Mouse (Mus musculus) heart, postnatal 0 days (tissue): ENCODE results near the gene Bmf. TPM values are rescaled to one million over a fixed set of nuclear protein-coding genes. Genes with fewer than 3 reads are reported as not detected.

Experiments used
- ATAC-seq: fragments of 200-750 bp; cut with Nextera tagmentation; 2 replicates; pipeline ENCODE4 v1.8.0; 2017; ENCODE audit warnings: low read depth, moderate number of reproducible peaks, moderate library complexity; ENCODE audit not compliant: insufficient read depth
- DNase-seq: peaks from one replicate; pipeline ENCODE4 v3.0.0-alpha.2; 2016; ENCODE audit warnings: low spot score
- H3K27ac ChIP-seq: fragments of 300-500 bp; sonication (generic); 2 replicates; pipeline ENCODE4 v1.5.1; 2014; ENCODE audit warnings: low read depth, mild to moderate bottlenecking
- H3K27me3 ChIP-seq: fragments of 300-500 bp; sonication (generic); 2 replicates; pipeline ENCODE4 v1.6.1; 2014; ENCODE audit warnings: low read length, mixed read lengths; ENCODE audit not compliant: control insufficient read depth, insufficient read depth
- H3K36me3 ChIP-seq: fragments of 300-500 bp; sonication (generic); replicated peaks from 2 replicates; pipeline ENCODE4 v1.6.1; 2014; ENCODE audit warnings: low read length, mixed read lengths; ENCODE audit not compliant: control insufficient read depth, insufficient read depth
- H3K4me1 ChIP-seq: fragments of 300-500 bp; sonication (generic); 2 replicates; pipeline ENCODE4 v1.6.1; 2014; ENCODE audit warnings: antibody characterized with exemption; ENCODE audit not compliant: control insufficient read depth, insufficient read depth
- H3K4me2 ChIP-seq: fragments of 300-500 bp; sonication (generic); 2 replicates; pipeline ENCODE4 v1.6.1; 2014; ENCODE audit warnings: low read depth, mild to moderate bottlenecking, low read length, moderate library complexity
- H3K4me3 ChIP-seq: fragments of 300-500 bp; sonication (generic); 2 replicates; pipeline ENCODE4 v1.5.1; 2014; ENCODE audit warnings: low read depth, low read length
- H3K9ac ChIP-seq: fragments of 300-500 bp; sonication (generic); replicated peaks from 2 replicates; pipeline ENCODE4 v1.6.1; 2014; ENCODE audit warnings: low read depth, low read length, mixed read lengths
- H3K9me3 ChIP-seq: fragments of 300-500 bp; sonication (generic); replicated peaks from 2 replicates; pipeline ENCODE4 v1.6.1; 2016; ENCODE audit warnings: low read length; ENCODE audit not compliant: control insufficient read depth
- CTCF ChIP-seq: IDR thresholded peaks from 2 replicates; pipeline ENCODE4 v1.5.1; 2016; ENCODE audit warnings: antibody characterized with exemption, control low read depth, low read depth
- EP300 ChIP-seq: IDR thresholded peaks from 2 replicates; pipeline ENCODE4 v1.6.1; 2016; ENCODE audit warnings: antibody characterized with exemption, low read depth
- WGBS: fragments of 180-500 bp; shearing (Covaris S2); extraction: QIAGEN DNeasy Blood & Tissue Kit; methylation state at CpG from one replicate; pipeline ENCODE4 v1.1.7; 2014; 5-methylcytosine and 5-hydroxymethylcytosine counted together
- polyA plus RNA-seq: library from polyadenylated mRNA; unstranded; fragments of >200 nt; fragmentation: Nextera tagmentation; extraction: Ambion mirVana; gene quantifications from 2 replicates; pipeline ENCODE4 v1.2.1, GENCODE M21; 2015
- total RNA-seq: library from RNA; depleted of rRNA; stranded (reverse); fragments of >200 nt; gene quantifications from 2 replicates; pipeline ENCODE4 v1.2.3, GENCODE M21; 2014; ENCODE audit warnings: low replicate concordance

The Bmf gene
- total and polyA plus RNA-seq, 2 experiments from 2014 or later = 1.5 to 14.5 TPM

- Histone ChIP-seq H3K4me1 (peaks cover 51% of the 10 kb centered on the region), H3K9ac (no peak overlapping the region), H3K4me2 (no peak overlapping the region), H3K9me3 (no peaks in the 10 kb centered on the region), H3K27ac (peak overlapping the region; percentile 80), H3K27me3 (no peaks in the 10 kb centered on the region), H3K4me3 (no peak overlapping the region), H3K36me3 (peaks cover 8% of the 10 kb centered on the region; the same call in 1 of the 2 replicates)
- WGBS = 49% methylated on average over 10 of the region's 10 CpGs
- TF ChIP-seq EP300 (no peak), CTCF (no peak)
- no peak for DNase-seq
- 0 out of 2 replicates have a peak, but pooled peaks have one; percentile 5 for ATAC-seq
Measured at GRCm38 (mm10) chr2:118532401-118532800, 17.1 kb downstream of the Bmf start.

- H3K36me3 ChIP-seq = peaks cover 8% of the 10 kb centered on the region; the same call in 1 of the 2 replicates
- no peak for TF ChIP-seq CTCF
- peak; percentile 41; the same call in 1 of the 2 replicates for TF ChIP-seq EP300
- H3K4me1 ChIP-seq = peaks cover 39% of the 10 kb centered on the region
- DNase-seq = peak; percentile 59
- no peaks in the 10 kb centered on the region for H3K27me3 ChIP-seq
- H3K27ac ChIP-seq = peak overlapping the region; percentile 57
- H3K9ac ChIP-seq = 0 out of 2 replicates have a peak overlapping the region, but pooled peaks have one; percentile 9
- H3K4me3 ChIP-seq = no peak overlapping the region
- ATAC-seq = peak; percentile 66
- no peak overlapping the region for H3K4me2 ChIP-seq
- no peaks in the 10 kb centered on the region for H3K9me3 ChIP-seq
- 25% methylated on average over 7 of the region's 7 CpGs for WGBS
Measured at GRCm38 (mm10) chr2:118529466-118530181, 19.9 kb downstream of the Bmf start.

- peaks cover 2% of the 10 kb centered on the region; the same call in 1 of the 2 replicates for H3K36me3 ChIP-seq
- H3K4me2 ChIP-seq = no peak overlapping the region
- H3K4me1 ChIP-seq = peaks cover 35% of the 10 kb centered on the region
Measured at GRCm38 (mm10) chr2:118526545-118526944, 22.9 kb downstream of the Bmf start.

GRCm38 (mm10) chr2:118524811-118525210 is 24.7 kb downstream of the Bmf start:
- no peak for DNase-seq
- Histone ChIP-seq H3K4me3 (no peak overlapping the region), H3K27me3 (no peaks in the 10 kb centered on the region), H3K9ac (no peak overlapping the region), H3K9me3 (no peaks in the 10 kb centered on the region), H3K4me2 (no peak overlapping the region), H3K27ac (no peak overlapping the region), H3K4me1 (peaks cover 39% of the 10 kb centered on the region), H3K36me3 (no peaks in the 10 kb centered on the region)
- ATAC-seq = no peak
- TF ChIP-seq CTCF (no peak), EP300 (no peak)
- WGBS = 85% methylated on average over 3 of the region's 3 CpGs

More at GRCm38 (mm10) chr2:118526545-118526944, 22.9 kb downstream of the Bmf start:
- WGBS = 84% methylated on average over 5 of the region's 5 CpGs
- Histone ChIP-seq H3K27me3 (no peaks in the 10 kb centered on the region), H3K9me3 (no peaks in the 10 kb centered on the region), H3K27ac (no peak overlapping the region), H3K4me3 (no peak overlapping the region), H3K9ac (no peak overlapping the region)
- no peak for ATAC-seq
- no peak for DNase-seq
- TF ChIP-seq CTCF = no peak
- no peak for TF ChIP-seq EP300

- no peak for ATAC-seq
Measured at GRCm38 (mm10) chr2:118523163-118523730, 26.2 kb downstream of the Bmf start.

More at GRCm38 (mm10) chr2:118523163-118523730, 26.2 kb downstream of the Bmf start:
- H3K4me2 ChIP-seq = no peak overlapping the region
- no peaks in the 10 kb centered on the region for H3K9me3 ChIP-seq
- no peak for DNase-seq
- WGBS = 30% methylated on average over 5 of the region's 5 CpGs
- TF ChIP-seq CTCF (no peak), EP300 (no peak)
- no peaks in the 10 kb centered on the region for H3K36me3 ChIP-seq
- H3K9ac ChIP-seq = no peak overlapping the region
- H3K4me3 ChIP-seq = no peak overlapping the region
- H3K27ac ChIP-seq = no peak overlapping the region
- H3K4me1 ChIP-seq = peaks cover 30% of the 10 kb centered on the region
- no peaks in the 10 kb centered on the region for H3K27me3 ChIP-seq
